Mouse (Mus musculus) liver, postnatal 0 days (tissue): ENCODE results near the gene Dnttip2. TPM values are rescaled to one million over a fixed set of nuclear protein-coding genes. Genes with fewer than 3 reads are reported as not detected.
"Not testable (repeated sequence)": the region's sequence is repeated elsewhere in the genome, so short reads cannot be mapped to it uniquely, and the experiment has no call there.

ENCODE experiments used
- ATAC-seq: fragments of 200-750 bp; cut with Nextera tagmentation; 2 replicates; pipeline ENCODE4 v1.8.0; 2017; ENCODE audit warnings: mild to moderate bottlenecking, moderate library complexity
- DNase-seq: peaks from one replicate; pipeline ENCODE4 v3.0.0-alpha.2; 2016
- H3K27ac ChIP-seq: fragments of 300-500 bp; sonication (generic); 2 replicates; pipeline ENCODE4 v1.5.1; 2014; ENCODE audit warnings: antibody characterized with exemption, moderate library complexity, mild to moderate bottlenecking, low read depth
- H3K27me3 ChIP-seq: fragments of 300-500 bp; sonication (generic); 2 replicates; pipeline ENCODE4 v1.6.1; 2014; ENCODE audit warnings: low read length, control low read depth, mixed read lengths; ENCODE audit not compliant: insufficient read depth
- H3K36me3 ChIP-seq: fragments of 300-500 bp; sonication (generic); replicated peaks from 2 replicates; pipeline ENCODE4 v1.6.1; 2014; ENCODE audit warnings: mild to moderate bottlenecking, control low read depth, low read length, moderate library complexity, mixed read lengths; ENCODE audit not compliant: insufficient read depth
- H3K4me1 ChIP-seq: fragments of 300-500 bp; sonication (generic); 2 replicates; pipeline ENCODE4 v1.6.1; 2014; ENCODE audit warnings: antibody characterized with exemption, mild to moderate bottlenecking, control low read depth; ENCODE audit not compliant: insufficient read depth
- H3K4me2 ChIP-seq: fragments of 300-500 bp; sonication (generic); 2 replicates; pipeline ENCODE4 v1.6.1; 2014; ENCODE audit warnings: low read depth, mild to moderate bottlenecking, low read length, moderate library complexity, mixed read lengths
- H3K4me3 ChIP-seq: fragments of 300-500 bp; sonication (generic); 2 replicates; pipeline ENCODE4 v1.5.1; 2014; ENCODE audit warnings: low read depth, low read length
- H3K9ac ChIP-seq: fragments of 300-500 bp; sonication (generic); replicated peaks from 2 replicates; pipeline ENCODE4 v1.6.1; 2014; ENCODE audit warnings: mild to moderate bottlenecking, moderate library complexity
- H3K9me3 ChIP-seq: fragments of 300-500 bp; sonication (generic); 2 replicates; pipeline ENCODE4 v1.6.1; 2016; ENCODE audit warnings: mild to moderate bottlenecking, control low read depth, low read length, mixed read lengths
- CTCF ChIP-seq: sonication (generic); IDR thresholded peaks from 2 replicates; pipeline ENCODE4 v1.5.1; 2016; ENCODE audit warnings: antibody characterized with exemption, low read depth
- EP300 ChIP-seq: IDR thresholded peaks from 2 replicates; pipeline ENCODE4 v1.6.1; 2016; ENCODE audit warnings: antibody characterized with exemption, low read depth, mild to moderate bottlenecking
- WGBS: fragments of 180-500 bp; shearing (Covaris S2); extraction: QIAGEN DNeasy Blood & Tissue Kit; methylation state at CpG from one replicate; pipeline ENCODE4 v1.1.7; 2014; ENCODE audit not compliant: insufficient replicate concordance; 5-methylcytosine and 5-hydroxymethylcytosine counted together
- polyA plus RNA-seq: library from polyadenylated mRNA; unstranded; fragments of >200 nt; fragmentation: Nextera tagmentation; extraction: Ambion mirVana; gene quantifications from 2 replicates; pipeline ENCODE4 v1.2.1, GENCODE M21; 2015

Gene Dnttip2
- polyA plus RNA-seq, 1 experiment from 2014 or later = 25.3 TPM

DNA sequence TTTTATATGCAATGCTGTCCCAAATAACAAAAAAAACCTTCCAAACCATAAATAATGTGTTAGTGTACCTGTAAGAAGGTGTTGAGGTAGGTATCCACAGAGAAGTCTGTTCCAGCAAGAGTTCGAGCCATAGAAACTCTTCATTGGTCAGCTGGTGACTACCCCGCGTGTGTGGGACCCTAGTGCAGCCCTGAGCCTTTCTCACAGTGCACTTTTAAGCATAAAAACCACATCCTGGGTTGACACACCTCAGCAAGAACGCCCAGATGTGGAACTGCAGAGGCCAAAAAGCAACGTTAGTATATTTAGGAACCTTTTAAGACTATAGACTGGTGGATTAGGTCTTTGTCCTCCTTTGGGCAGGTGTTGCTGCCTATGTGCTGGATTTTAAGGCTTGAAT lies 13.0 kb downstream of the Dnttip2 start:
- H3K4me1 ChIP-seq = peaks cover 8% of the 10 kb centered on the region; the same call in 1 of the 2 replicates
- no peak overlapping the region for H3K4me3 ChIP-seq
- H3K27me3 ChIP-seq = no peaks in the 10 kb centered on the region
- peaks cover 30% of the 10 kb centered on the region for H3K36me3 ChIP-seq
- WGBS = 41% methylated on average over 5 of the region's 5 CpGs
- TF ChIP-seq CTCF = no peak
- TF ChIP-seq EP300 = no peak
- no peak overlapping the region for H3K4me2 ChIP-seq
- no peaks in the 10 kb centered on the region for H3K9me3 ChIP-seq
- H3K27ac ChIP-seq = no peak overlapping the region
- no peak overlapping the region for H3K9ac ChIP-seq
- no peak for DNase-seq
- ATAC-seq = no peak

DNA sequence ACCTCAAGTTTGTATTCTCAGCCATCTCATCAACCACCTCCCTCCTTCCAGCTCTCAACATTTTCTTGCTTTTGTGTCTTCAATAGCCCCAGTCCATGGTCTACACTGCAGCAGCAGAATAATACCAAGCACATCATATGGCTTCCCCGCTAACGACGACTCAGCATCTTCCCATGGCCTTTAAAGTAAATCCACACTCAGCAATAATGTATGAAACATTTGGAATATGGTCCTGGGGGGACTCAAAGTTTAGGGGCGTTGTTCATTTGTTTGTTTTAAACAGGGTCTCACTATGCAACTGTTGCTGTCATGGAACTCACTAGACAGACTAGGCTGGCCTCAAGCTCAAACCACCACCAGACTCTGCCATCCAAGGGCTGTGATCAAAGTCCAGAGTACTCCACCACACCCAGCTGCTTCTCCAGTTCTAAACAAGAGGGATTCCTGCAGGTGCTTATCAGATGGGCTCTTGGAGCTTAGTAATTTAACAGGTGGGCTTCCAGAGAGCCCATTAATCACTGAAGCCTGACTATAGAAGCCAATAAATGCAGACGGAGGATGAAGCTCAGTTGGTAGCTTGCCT lies 14.5 kb downstream of the Dnttip2 start:
- Histone ChIP-seq H3K27ac (no peak overlapping the region), H3K4me2 (no peak overlapping the region), H3K36me3 (peaks cover 17% of the 10 kb centered on the region), H3K4me1 (peaks cover 11% of the 10 kb centered on the region), H3K9me3 (no peaks in the 10 kb centered on the region), H3K9ac (no peak overlapping the region), H3K27me3 (no peaks in the 10 kb centered on the region), H3K4me3 (no peak overlapping the region)
- WGBS = 80% methylated on average over 5 of the region's 5 CpGs
- DNase-seq (no peak), ATAC-seq (no peak)
- TF ChIP-seq EP300 (no peak), CTCF (no peak)

GRCm38 (mm10) chr3:122289344-122289743 lies 15.2 kb downstream of the Dnttip2 start:
- H3K27me3 ChIP-seq, H3K4me3 ChIP-seq, DNase-seq, H3K4me2 ChIP-seq, H3K27ac ChIP-seq, H3K9me3 ChIP-seq, H3K9ac ChIP-seq, ATAC-seq: not testable (repeated sequence)
- peaks cover 11% of the 10 kb centered on the region for H3K36me3 ChIP-seq
- H3K4me1 ChIP-seq = peaks cover 18% of the 10 kb centered on the region
- WGBS = 64% methylated on average over 3 of the region's 4 CpGs

- 23% methylated on average over 7 of the region's 7 CpGs for WGBS
- TF ChIP-seq CTCF = no peak
- no peak for TF ChIP-seq EP300
- Histone ChIP-seq H3K27ac (peak overlapping the region; percentile 57), H3K9me3 (no peaks in the 10 kb centered on the region), H3K9ac (no peak overlapping the region), H3K4me3 (no peak overlapping the region), H3K27me3 (no peaks in the 10 kb centered on the region), H3K4me1 (peaks cover 18% of the 10 kb centered on the region), H3K4me2 (no peak overlapping the region; the same call in 1 of the 2 replicates), H3K36me3 (peaks cover 2% of the 10 kb centered on the region; the same call in 1 of the 2 replicates)
- DNase-seq = no peak
- ATAC-seq = no peak
Measured at GRCm38 (mm10) chr3:122290696-122291095, 16.5 kb downstream of the Dnttip2 start.

DNA sequence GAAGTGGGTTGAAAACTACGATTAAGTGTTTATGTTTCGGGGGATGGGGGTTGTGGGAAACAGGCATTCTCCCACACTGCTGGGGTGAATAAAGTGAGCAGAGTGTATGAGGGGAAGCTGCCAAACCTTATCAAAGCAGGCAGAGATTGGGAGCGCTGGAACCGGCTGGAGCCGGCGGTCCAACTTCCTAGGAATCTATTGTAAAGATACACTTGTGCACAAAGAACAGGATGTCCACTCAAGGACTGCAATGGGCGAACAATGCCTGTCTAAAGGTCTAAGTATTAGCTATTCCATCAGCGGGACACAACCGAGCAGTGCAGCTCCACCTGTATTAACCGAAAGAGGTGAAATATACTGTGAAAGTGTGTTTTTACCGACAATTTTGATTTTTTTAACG lies 17.6 kb downstream of the Dnttip2 start:
- H3K36me3 ChIP-seq = no peaks in the 10 kb centered on the region
- peak overlapping the region; percentile 88 for H3K27ac ChIP-seq
- no peaks in the 10 kb centered on the region for H3K27me3 ChIP-seq
- H3K4me3 ChIP-seq = no peak overlapping the region
- H3K9me3 ChIP-seq = no peaks in the 10 kb centered on the region
- ATAC-seq (no peak), DNase-seq (no peak)
- WGBS = 44% methylated on average over 12 of the region's 12 CpGs
- H3K9ac ChIP-seq = no peak overlapping the region
- TF ChIP-seq EP300 (no peak), CTCF (no peak)
- H3K4me1 ChIP-seq = peaks cover 18% of the 10 kb centered on the region
- peak overlapping the region; percentile 100 for H3K4me2 ChIP-seq

DNA sequence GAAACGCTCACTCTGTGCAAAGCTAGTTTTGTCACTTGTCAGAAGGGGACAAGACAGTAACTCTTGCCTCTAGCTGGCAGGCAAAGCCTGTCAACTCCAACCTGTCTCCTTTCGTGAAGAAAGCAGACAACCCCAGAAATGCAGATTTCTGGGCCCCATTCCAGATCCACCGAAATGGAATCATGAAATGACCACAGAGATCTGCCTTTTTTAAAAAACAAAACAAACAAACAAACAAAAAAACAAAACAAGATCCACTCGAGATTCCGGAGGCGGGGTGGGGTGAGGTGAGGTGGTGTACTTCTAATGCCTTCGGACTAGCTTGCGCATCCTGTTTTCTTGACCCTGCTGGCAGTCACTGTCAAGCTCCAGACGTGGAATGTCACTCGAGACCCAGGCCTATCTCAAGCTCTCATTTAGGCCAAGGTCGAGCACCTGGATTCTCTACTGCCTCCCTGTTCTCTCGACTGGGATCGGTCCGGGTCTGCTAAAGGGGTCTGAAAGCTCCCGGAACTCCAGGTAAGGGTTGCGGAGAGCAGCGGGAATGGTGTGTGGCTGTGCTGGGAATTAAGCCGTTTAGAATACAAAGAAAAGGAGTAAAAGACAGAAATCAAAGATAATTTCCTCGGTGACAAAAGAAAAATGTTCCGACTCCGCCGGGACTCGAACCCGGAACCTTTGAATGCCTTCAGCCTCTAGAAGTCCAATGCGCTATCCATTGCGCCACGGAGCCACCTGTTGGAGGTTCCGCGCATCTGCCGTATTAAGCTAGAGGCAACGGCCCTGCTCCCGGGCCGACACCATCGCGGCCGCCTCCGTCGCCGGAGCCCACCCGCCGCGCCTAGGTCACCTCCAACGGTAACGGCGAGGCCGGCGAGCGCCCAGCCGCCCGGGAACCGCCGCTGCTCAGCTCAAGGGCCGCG lies 18.4 kb downstream of the Dnttip2 start:
- no peaks in the 10 kb centered on the region for H3K27me3 ChIP-seq
- no peaks in the 10 kb centered on the region for H3K36me3 ChIP-seq
- peak; percentile 85 for ATAC-seq
- H3K27ac ChIP-seq = peak overlapping the region; percentile 88
- peak overlapping the region; percentile 80 for H3K9ac ChIP-seq
- 9% methylated on average over 54 of the region's 54 CpGs for WGBS
- peaks cover 18% of the 10 kb centered on the region for H3K4me1 ChIP-seq
- TF ChIP-seq EP300 (no peak), CTCF (peak; percentile 49)
- H3K9me3 ChIP-seq = no peaks in the 10 kb centered on the region
- H3K4me3 ChIP-seq = peak overlapping the region; percentile 92
- H3K4me2 ChIP-seq = peak overlapping the region; percentile 100
- peak; percentile 96 for DNase-seq
